Mouse (Mus musculus): ENCODE measurements around the gene Rptor. TPM values are rescaled to one million over a fixed set of nuclear protein-coding genes. Genes with fewer than 3 reads are reported as not detected.

Rptor gene
- polyA plus RNA-seq, 1 experiment from 2014 or later: 12.7 TPM

DNA sequence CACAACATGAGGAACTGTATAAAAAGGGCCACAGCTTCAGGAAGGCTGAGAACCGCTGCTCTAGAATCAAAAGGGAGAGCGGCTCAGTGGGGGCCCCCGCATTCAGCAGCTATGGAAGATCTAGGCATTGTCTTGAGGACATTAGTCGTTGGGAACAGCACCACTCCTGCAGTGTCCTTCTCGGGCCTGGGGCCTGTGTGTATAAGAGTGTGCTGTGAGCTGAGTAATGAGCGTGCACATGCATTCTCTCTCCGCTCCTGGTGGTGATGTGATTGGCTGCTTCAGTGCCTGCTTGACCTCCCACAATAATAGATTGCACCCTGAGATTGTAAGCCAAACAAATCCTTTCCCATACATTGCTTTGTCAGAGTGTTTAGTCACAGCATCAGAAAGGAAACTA, 229.0 kb downstream of the Rptor start:
- H3K4me1 ChIP-seq (ENCODE audit: control insufficient read depth, insufficient read depth, low read length): peaks cover 3% of the 10 kb centered on the region; the same call in 1 of the 2 replicates
- H3K9ac ChIP-seq (replicated peaks; ENCODE audit: low read depth, low read length): no peak overlapping the region
- no peak for ATAC-seq (ENCODE audit: insufficient number of reproducible peaks, insufficient read depth, low FRiP score, low read depth)
- 76% methylated on average over 7 of the region's 7 CpGs for WGBS
- no peak overlapping the region for H3K4me2 ChIP-seq (replicated peaks; ENCODE audit: low read depth, low read length)
- no peak overlapping the region for H3K27ac ChIP-seq (ENCODE audit: low read length)
- H3K27me3 ChIP-seq (ENCODE audit: control insufficient read depth, insufficient read depth, low read length): no peaks in the 10 kb centered on the region
- no peaks in the 10 kb centered on the region for H3K9me3 ChIP-seq (ENCODE audit: control insufficient read depth, low read depth, low read length)
- peaks cover 7% of the 10 kb centered on the region; the same call in 1 of the 2 replicates for H3K36me3 ChIP-seq (ENCODE audit: control insufficient read depth, insufficient read depth, low read length)
- H3K4me3 ChIP-seq (ENCODE audit: low read depth, low read length): no peak overlapping the region

DNA sequence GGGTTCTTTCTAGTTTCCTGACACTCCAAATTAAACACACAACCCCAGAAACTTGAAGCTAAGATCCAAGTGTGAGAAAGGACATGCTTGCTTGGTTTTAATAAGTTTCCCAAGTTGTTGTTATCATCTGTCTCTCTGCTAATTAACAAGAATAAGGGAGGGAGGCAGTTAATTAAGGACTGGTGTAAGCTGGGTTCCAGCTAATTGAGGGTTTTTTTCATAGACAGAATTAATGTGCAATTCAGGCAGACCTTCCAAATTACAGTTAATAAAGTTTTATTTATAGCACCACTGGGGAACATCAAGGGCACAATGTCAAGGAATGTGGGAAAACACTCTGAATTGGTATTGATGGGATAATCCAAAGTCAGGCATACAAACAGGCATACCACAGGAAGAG, 230.6 kb downstream of the Rptor start:
- no peak for ATAC-seq (ENCODE audit: insufficient number of reproducible peaks, insufficient read depth, low FRiP score, low read depth)
- Histone ChIP-seq H3K4me2 (replicated peaks; ENCODE audit: low read depth, low read length) (no peak overlapping the region), H3K9ac (replicated peaks; ENCODE audit: low read depth, low read length) (no peak overlapping the region), H3K36me3 (ENCODE audit: control insufficient read depth, insufficient read depth, low read length) (peaks cover 7% of the 10 kb centered on the region; the same call in 1 of the 2 replicates), H3K27ac (ENCODE audit: low read length) (no peak overlapping the region), H3K9me3 (ENCODE audit: control insufficient read depth, low read depth, low read length) (no peaks in the 10 kb centered on the region), H3K4me1 (ENCODE audit: control insufficient read depth, insufficient read depth, low read length) (peaks cover 3% of the 10 kb centered on the region; the same call in 1 of the 2 replicates), H3K4me3 (ENCODE audit: low read depth, low read length) (no peak overlapping the region), H3K27me3 (ENCODE audit: control insufficient read depth, insufficient read depth, low read length) (no peaks in the 10 kb centered on the region)

DNA sequence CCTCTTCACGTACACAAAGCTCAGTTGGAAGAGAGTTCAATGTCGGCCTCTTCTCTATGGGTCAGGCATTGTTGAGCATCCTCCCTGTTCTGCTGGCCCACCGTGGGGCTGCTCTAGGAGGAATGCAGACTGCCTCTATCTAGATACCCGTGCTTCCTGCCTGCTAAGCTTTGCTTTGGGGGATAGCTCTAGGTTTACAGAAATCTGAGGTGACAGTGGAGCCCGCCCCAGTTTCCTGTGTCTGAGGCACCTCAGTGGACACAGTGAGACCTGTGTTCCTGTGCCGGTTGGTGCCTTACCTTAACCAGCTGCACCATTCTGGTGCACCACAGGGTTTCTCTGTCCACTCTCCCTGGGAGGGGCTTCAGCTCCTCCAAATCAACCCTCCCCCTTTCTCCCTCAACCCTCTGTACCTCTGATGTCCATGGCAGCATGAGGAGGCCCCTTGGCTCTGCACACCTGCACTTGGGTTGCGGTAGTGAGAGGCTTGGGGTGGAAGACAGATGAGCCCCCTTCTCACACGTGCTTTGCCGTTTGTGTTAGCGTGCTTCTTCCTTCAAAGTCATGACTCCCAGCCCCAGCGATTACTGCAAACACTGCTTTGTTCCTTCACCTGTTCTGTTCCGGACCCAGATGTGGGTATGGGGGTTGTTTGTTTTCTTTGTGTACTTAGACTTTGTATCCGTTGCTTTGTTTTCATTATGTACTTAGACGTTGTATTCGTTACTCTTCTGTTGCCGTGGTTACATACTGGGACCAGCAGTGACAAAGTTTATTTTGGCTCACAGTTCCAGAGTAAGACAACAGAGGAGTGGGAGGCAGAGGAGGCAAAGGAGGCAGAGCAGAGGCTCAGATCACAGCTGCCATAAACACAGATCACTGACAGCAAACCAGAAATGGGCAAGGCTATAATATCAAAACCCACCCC, 231.4 kb downstream of the Rptor start:
- Histone ChIP-seq H3K27me3 (ENCODE audit: control insufficient read depth, insufficient read depth, low read length) (no peaks in the 10 kb centered on the region), H3K4me3 (ENCODE audit: low read depth, low read length) (no peak overlapping the region), H3K27ac (ENCODE audit: low read length) (no peak overlapping the region), H3K9ac (replicated peaks; ENCODE audit: low read depth, low read length) (no peak overlapping the region), H3K36me3 (ENCODE audit: control insufficient read depth, insufficient read depth, low read length) (peaks cover 7% of the 10 kb centered on the region; the same call in 1 of the 2 replicates), H3K4me2 (replicated peaks; ENCODE audit: low read depth, low read length) (no peak overlapping the region), H3K9me3 (ENCODE audit: control insufficient read depth, low read depth, low read length) (no peaks in the 10 kb centered on the region), H3K4me1 (ENCODE audit: control insufficient read depth, insufficient read depth, low read length) (peaks cover 3% of the 10 kb centered on the region; the same call in 1 of the 2 replicates)
- 0 out of 2 replicates have a peak, but pooled peaks have one; percentile 10 for ATAC-seq (ENCODE audit: insufficient number of reproducible peaks, insufficient read depth, low FRiP score, low read depth)
- 57% methylated on average over 16 of the region's 16 CpGs for WGBS

GRCm38 (mm10) chr11:119836326-119836725, 233.6 kb downstream of the Rptor start:
- Histone ChIP-seq H3K4me2 (replicated peaks; ENCODE audit: low read depth, low read length) (no peak overlapping the region), H3K27me3 (ENCODE audit: control insufficient read depth, insufficient read depth, low read length) (no peaks in the 10 kb centered on the region), H3K4me1 (ENCODE audit: control insufficient read depth, insufficient read depth, low read length) (peaks cover 3% of the 10 kb centered on the region; the same call in 1 of the 2 replicates), H3K9me3 (ENCODE audit: control insufficient read depth, low read depth, low read length) (no peaks in the 10 kb centered on the region), H3K36me3 (ENCODE audit: control insufficient read depth, insufficient read depth, low read length) (no peaks in the 10 kb centered on the region), H3K27ac (ENCODE audit: low read length) (no peak overlapping the region), H3K9ac (replicated peaks; ENCODE audit: low read depth, low read length) (no peak overlapping the region), H3K4me3 (ENCODE audit: low read depth, low read length) (no peak overlapping the region)
- WGBS: 57% methylated on average over 3 of the region's 3 CpGs
- no peak for ATAC-seq (ENCODE audit: insufficient number of reproducible peaks, insufficient read depth, low FRiP score, low read depth)

DNA sequence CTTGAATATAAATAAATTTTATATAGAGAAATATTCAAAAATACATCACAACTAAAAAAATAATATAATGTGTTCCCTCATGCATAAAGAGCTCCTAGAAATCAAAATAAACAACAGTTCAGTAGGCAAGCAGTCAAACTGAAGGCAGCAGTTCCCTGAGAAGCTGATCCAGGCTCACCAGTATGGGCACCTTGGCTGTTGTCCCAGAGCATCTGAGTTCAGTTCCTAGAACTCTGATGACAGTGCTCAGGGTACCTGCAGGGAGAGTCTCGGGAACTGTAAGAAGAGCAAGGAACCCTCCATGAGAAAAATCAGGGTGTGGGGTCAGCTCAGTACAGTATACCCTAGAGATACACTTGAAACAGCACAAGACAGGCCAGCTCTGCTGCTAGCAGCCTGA, 235.1 kb downstream of the Rptor start:
- Histone ChIP-seq H3K27me3 (ENCODE audit: control insufficient read depth, insufficient read depth, low read length) (no peaks in the 10 kb centered on the region), H3K9me3 (ENCODE audit: control insufficient read depth, low read depth, low read length) (no peaks in the 10 kb centered on the region), H3K4me2 (replicated peaks; ENCODE audit: low read depth, low read length) (no peak overlapping the region), H3K27ac (ENCODE audit: low read length) (no peak overlapping the region), H3K4me1 (ENCODE audit: control insufficient read depth, insufficient read depth, low read length) (peaks cover 3% of the 10 kb centered on the region; the same call in 1 of the 2 replicates), H3K36me3 (ENCODE audit: control insufficient read depth, insufficient read depth, low read length) (no peaks in the 10 kb centered on the region), H3K4me3 (ENCODE audit: low read depth, low read length) (no peak overlapping the region), H3K9ac (replicated peaks; ENCODE audit: low read depth, low read length) (no peak overlapping the region)
- ATAC-seq (ENCODE audit: insufficient number of reproducible peaks, insufficient read depth, low FRiP score, low read depth): no peak
- WGBS: 83% methylated on average over 1 of the region's 1 CpGs

GRCm38 (mm10) chr11:119839411-119840342, 237.0 kb downstream of the Rptor start:
- Histone ChIP-seq H3K4me1 (ENCODE audit: control insufficient read depth, insufficient read depth, low read length) (no peaks in the 10 kb centered on the region), H3K36me3 (ENCODE audit: control insufficient read depth, insufficient read depth, low read length) (peaks cover 6% of the 10 kb centered on the region; the same call in 1 of the 2 replicates), H3K27ac (ENCODE audit: low read length) (no peak overlapping the region), H3K27me3 (ENCODE audit: control insufficient read depth, insufficient read depth, low read length) (no peaks in the 10 kb centered on the region), H3K9ac (replicated peaks; ENCODE audit: low read depth, low read length) (no peak overlapping the region), H3K4me3 (ENCODE audit: low read depth, low read length) (no peak overlapping the region), H3K4me2 (replicated peaks; ENCODE audit: low read depth, low read length) (no peak overlapping the region), H3K9me3 (ENCODE audit: control insufficient read depth, low read depth, low read length) (no peaks in the 10 kb centered on the region)
- 85% methylated on average over 10 of the region's 10 CpGs for WGBS
- ATAC-seq (ENCODE audit: insufficient number of reproducible peaks, insufficient read depth, low FRiP score, low read depth): no peak

- no peak for ATAC-seq (ENCODE audit: insufficient number of reproducible peaks, insufficient read depth, low FRiP score, low read depth)
- no peak overlapping the region for H3K9ac ChIP-seq (replicated peaks; ENCODE audit: low read depth, low read length)
- H3K9me3 ChIP-seq (ENCODE audit: control insufficient read depth, low read depth, low read length): no peaks in the 10 kb centered on the region
- H3K27ac ChIP-seq (ENCODE audit: low read length): no peak overlapping the region
- peaks cover 28% of the 10 kb centered on the region for H3K36me3 ChIP-seq (ENCODE audit: control insufficient read depth, insufficient read depth, low read length)
- no peak overlapping the region for H3K4me3 ChIP-seq (ENCODE audit: low read depth, low read length)
- 88% methylated on average over 6 of the region's 6 CpGs for WGBS
- no peaks in the 10 kb centered on the region for H3K27me3 ChIP-seq (ENCODE audit: control insufficient read depth, insufficient read depth, low read length)
- no peak overlapping the region for H3K4me2 ChIP-seq (replicated peaks; ENCODE audit: low read depth, low read length)
- no peaks in the 10 kb centered on the region for H3K4me1 ChIP-seq (ENCODE audit: control insufficient read depth, insufficient read depth, low read length)
These were observed 243.9 kb downstream of the Rptor start for GRCm38 (mm10) chr11:119846608-119847007.

DNA sequence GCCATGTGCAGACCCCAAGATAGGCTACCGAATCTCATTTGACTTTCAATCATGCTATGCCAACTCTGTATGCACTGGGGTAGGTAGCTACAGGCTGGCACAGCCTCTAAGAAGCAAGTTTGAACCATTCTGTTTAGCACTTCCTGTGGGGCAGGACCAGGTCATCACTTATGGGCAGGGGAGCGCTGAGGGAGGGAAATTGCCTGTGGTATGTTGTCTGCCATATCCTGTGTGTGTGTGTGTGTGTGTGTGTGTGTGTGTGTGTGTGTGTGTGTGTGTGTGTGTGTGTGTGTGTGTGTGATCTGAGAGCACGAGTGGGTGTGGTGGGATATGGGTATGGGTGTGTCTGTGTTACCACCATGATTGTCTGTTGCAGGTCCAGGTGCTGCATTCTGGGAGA, 244.4 kb downstream of the Rptor start:
- no peaks in the 10 kb centered on the region for H3K27me3 ChIP-seq (ENCODE audit: control insufficient read depth, insufficient read depth, low read length)
- no peaks in the 10 kb centered on the region for H3K9me3 ChIP-seq (ENCODE audit: control insufficient read depth, low read depth, low read length)
- no peak overlapping the region for H3K4me3 ChIP-seq (ENCODE audit: low read depth, low read length)
- H3K4me1 ChIP-seq (ENCODE audit: control insufficient read depth, insufficient read depth, low read length): no peaks in the 10 kb centered on the region
- H3K36me3 ChIP-seq (ENCODE audit: control insufficient read depth, insufficient read depth, low read length): peaks cover 33% of the 10 kb centered on the region
- no peak for ATAC-seq (ENCODE audit: insufficient number of reproducible peaks, insufficient read depth, low FRiP score, low read depth)
- 86% methylated on average over 3 of the region's 3 CpGs for WGBS
- no peak overlapping the region for H3K27ac ChIP-seq (ENCODE audit: low read length)
- no peak overlapping the region for H3K9ac ChIP-seq (replicated peaks; ENCODE audit: low read depth, low read length)
- no peak overlapping the region for H3K4me2 ChIP-seq (replicated peaks; ENCODE audit: low read depth, low read length)
